In the genomic region with DNA sequence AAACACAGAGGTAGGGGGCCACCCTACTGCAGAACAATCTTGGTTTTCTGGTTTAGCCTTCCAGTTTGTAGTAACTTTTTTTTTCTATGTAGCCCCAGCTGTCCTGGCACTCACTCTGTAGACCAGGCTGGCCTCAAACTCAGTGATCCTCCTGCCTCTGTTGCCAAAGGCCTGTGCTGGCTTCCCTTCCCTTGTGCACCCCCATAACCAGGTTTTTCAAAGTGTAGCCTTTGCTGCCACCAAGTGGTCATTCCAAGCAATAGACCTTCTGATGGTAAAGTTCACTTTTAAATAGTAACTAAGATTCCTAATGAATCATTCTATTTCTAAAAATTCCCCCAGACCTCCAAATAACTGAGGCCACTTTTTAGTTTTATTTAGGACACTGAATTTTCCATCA, we compare ENCODE assay signal across 8 mouse cellular contexts. TPM values are rescaled to one million over a fixed set of nuclear protein-coding genes. Genes with fewer than 3 reads are reported as not detected.
DNase-seq lines count a peak whose midpoint lies in the region; ATAC-seq and TF ChIP-seq lines count a peak whose summit lies in the region.

No protein-coding gene starts in this region.

- TF ChIP-seq POLR2A in brain, embryonic 14.5 days (IDR thresholded peaks at IDR 0.05; ENCODE audit: borderline replicate concordance, extremely low read depth, insufficient read depth, insufficient read length, poor library complexity, severe bottlenecking) = no peak
- no peak for TF ChIP-seq POLR2A in thymus, adult 2 months (IDR thresholded peaks at IDR 0.05; ENCODE audit: control insufficient read depth, extremely low read depth, insufficient read depth, low read length, poor library complexity)

- no peak overlapping the region for H3K4me2 ChIP-seq in heart, embryonic 11.5 days
- H3K4me2 ChIP-seq in forebrain, embryonic 15.5 days (replicated peaks) = no peak overlapping the region
- H3K4me2 ChIP-seq in midbrain, embryonic 11.5 days = no peak overlapping the region

- peaks cover 2% of the 10 kb centered on the region; the same call in 1 of the 2 replicates for H3K36me3 ChIP-seq in heart, embryonic 11.5 days (ENCODE audit: control insufficient read depth, insufficient read depth, low read length)
- H3K36me3 ChIP-seq in forebrain, embryonic 15.5 days = peaks cover 38% of the 10 kb centered on the region
- peaks cover 6% of the 10 kb centered on the region; the same call in 1 of the 2 replicates for H3K36me3 ChIP-seq in midbrain, embryonic 11.5 days (ENCODE audit: control insufficient read depth, insufficient read depth, low read length)
- H3K36me3 ChIP-seq in thymus, adult 2 months (ENCODE audit: control insufficient read depth, insufficient read depth, low read length) = peaks cover 56% of the 10 kb centered on the region

- H3K4me1 ChIP-seq in heart, embryonic 11.5 days (ENCODE audit: control insufficient read depth, insufficient read depth, low read length) = no peaks in the 10 kb centered on the region
- H3K4me1 ChIP-seq in forebrain, embryonic 15.5 days = no peaks in the 10 kb centered on the region
- H3K4me1 ChIP-seq in midbrain, embryonic 11.5 days (ENCODE audit: control insufficient read depth, insufficient read depth, low read length) = no peaks in the 10 kb centered on the region
- no peaks in the 10 kb centered on the region for H3K4me1 ChIP-seq in thymus, adult 2 months (replicated peaks; ENCODE audit: control insufficient read depth, insufficient read depth, low read length)

- TF ChIP-seq CTCF in brain, embryonic 14.5 days (IDR thresholded peaks at IDR 0.05; ENCODE audit: borderline replicate concordance, extremely low read depth, insufficient read depth, insufficient read length) = peak; percentile 73
- TF ChIP-seq CTCF in thymus, adult 2 months (IDR thresholded peaks at IDR 0.05; ENCODE audit: borderline replicate concordance, control insufficient read depth, extremely low read depth, insufficient read depth, low read length, poor library complexity) = no peak

- H3K27ac ChIP-seq in heart, embryonic 11.5 days (ENCODE audit: low read depth, low read length) = no peak overlapping the region
- no peak overlapping the region for H3K27ac ChIP-seq in forebrain, embryonic 15.5 days (replicated peaks)
- H3K27ac ChIP-seq in midbrain, embryonic 11.5 days (ENCODE audit: low read depth, low read length) = no peak overlapping the region
- no peak overlapping the region for H3K27ac ChIP-seq in thymus, adult 2 months (ENCODE audit: control insufficient read depth, insufficient read depth, low read length)

- no peaks in the 10 kb centered on the region for H3K9me3 ChIP-seq in heart, embryonic 11.5 days (replicated peaks; ENCODE audit: control insufficient read depth, low read length)
- no peaks in the 10 kb centered on the region for H3K9me3 ChIP-seq in forebrain, embryonic 15.5 days
- no peaks in the 10 kb centered on the region for H3K9me3 ChIP-seq in midbrain, embryonic 11.5 days (ENCODE audit: control insufficient read depth, low read length)

- H3K4me3 ChIP-seq in heart, embryonic 11.5 days (ENCODE audit: low read depth, low read length) = no peak overlapping the region
- no peak overlapping the region for H3K4me3 ChIP-seq in forebrain, embryonic 15.5 days
- no peak overlapping the region for H3K4me3 ChIP-seq in midbrain, embryonic 11.5 days (ENCODE audit: low read depth, low read length)
- no peak overlapping the region for H3K4me3 ChIP-seq in thymus, adult 2 months (ENCODE audit: control insufficient read depth, insufficient read depth, low read length)

- no peaks in the 10 kb centered on the region for H3K27me3 ChIP-seq in heart, embryonic 11.5 days (ENCODE audit: control insufficient read depth, insufficient read depth, low read length)
- H3K27me3 ChIP-seq in forebrain, embryonic 15.5 days = no peaks in the 10 kb centered on the region
- no peaks in the 10 kb centered on the region for H3K27me3 ChIP-seq in midbrain, embryonic 11.5 days (ENCODE audit: control insufficient read depth, insufficient read depth, low read length)
- H3K27me3 ChIP-seq in thymus, adult 2 months (ENCODE audit: control insufficient read depth, insufficient read depth, low read length) = no peaks in the 10 kb centered on the region

- peak; percentile 60 to 81 for DNase-seq in heart, adult 18-20 months
- peak; percentile 40 to 45 for DNase-seq in CD8-positive naive resting alpha-beta T cell, adult 2 months (ENCODE audit: low read depth in 2 of 2, low spot score in 2 of 2)
- DNase-seq in brain, embryonic 14.5 days (ENCODE audit: low read depth) = peak; percentile 75
- peak; percentile 64 for DNase-seq in kidney, postnatal 10 days
- peak; percentile 95 for DNase-seq in midbrain, embryonic 11.5 days (ENCODE audit: low spot score, missing footprints)
- DNase-seq in thymus, adult 2 months = peak; percentile 53

- ATAC-seq in heart, embryonic 11.5 days (replicated peaks; ENCODE audit: insufficient number of reproducible peaks, low FRiP score, low TSS enrichment) = no peak
- peak; percentile 67 for ATAC-seq in forebrain, embryonic 15.5 days (replicated peaks)
- peak; percentile 62; the same call in 1 of the 2 replicates for ATAC-seq in midbrain, embryonic 11.5 days (ENCODE audit: low FRiP score)

- H3K9ac ChIP-seq in heart, embryonic 11.5 days (ENCODE audit: low read depth, low read length) = no peak overlapping the region
- no peak overlapping the region for H3K9ac ChIP-seq in forebrain, embryonic 15.5 days (replicated peaks)
- H3K9ac ChIP-seq in midbrain, embryonic 11.5 days (ENCODE audit: low read length) = no peak overlapping the region

RNA-seq across cellular contexts. Expression of a gene that starts 23.2 kb away (rescaled TPM):
- total RNA-seq in heart, adult 18-20 months (2021) = 10 to 100 TPM; 42.4 to 45.5 TPM
- 35.8 and 40.8 TPM in 2 replicates for polyA plus RNA-seq in heart, embryonic 11.5 days (2014; fragmentation: Nextera tagmentation; extraction: Ambion mirVana)
- polyA plus RNA-seq in brain, embryonic 14.5 days (2012; rRNA removed) = 81.0 and 89.3 TPM in 2 replicates
- 46.8 and 47.2 TPM in 2 replicates for polyA plus RNA-seq in forebrain, embryonic 15.5 days (2015; fragmentation: Nextera tagmentation; extraction: Ambion mirVana)
- 41.2 and 44.1 TPM in 2 replicates for polyA plus RNA-seq in midbrain, embryonic 11.5 days (2014; fragmentation: Nextera tagmentation; extraction: Ambion mirVana)
- 30.1 and 34.9 TPM in 2 replicates for polyA plus RNA-seq in thymus, adult 2 months (2012; rRNA removed)

RNA-seq across cellular contexts. Expression of a gene that starts 31.9 kb away (rescaled TPM):
- under 1 TPM; 0.40 to 0.54 TPM for total RNA-seq in heart, adult 18-20 months (2021)
- polyA plus RNA-seq in heart, embryonic 11.5 days (2014; fragmentation: Nextera tagmentation; extraction: Ambion mirVana) = 0.13 and 0.45 TPM in 2 replicates
- 10.4 and 16.4 TPM in 2 replicates for polyA plus RNA-seq in brain, embryonic 14.5 days (2012; rRNA removed)
- polyA plus RNA-seq in forebrain, embryonic 15.5 days (2015; fragmentation: Nextera tagmentation; extraction: Ambion mirVana) = 11.8 and 14.8 TPM in 2 replicates
- polyA plus RNA-seq in midbrain, embryonic 11.5 days (2014; fragmentation: Nextera tagmentation; extraction: Ambion mirVana) = 0.55 and 0.92 TPM in 2 replicates
- 0.11 and 0.13 TPM in 2 replicates for polyA plus RNA-seq in thymus, adult 2 months (2012; rRNA removed)

Comparison
In these comparisons a context has a peak if more than half of its experiments do, and no peak if none do; other contexts are left out.
1. DNase-seq: peak in every context shown above with its lines; median percentile 95 in midbrain, embryonic 11.5 days; 75 in brain, embryonic 14.5 days; 70 in heart, adult 18-20 months; 64 in kidney, postnatal 10 days; 53 in thymus, adult 2 months; 42 in CD8-positive naive resting alpha-beta T cell, adult 2 months.